Mouse (Mus musculus) kidney, postnatal 4 days (tissue): ENCODE measurements around the gene Arhgef3.
A peak's percentile ranks its signal among the peaks of the same experiment; 100 is the strongest.

Experiments
- DNase-seq, 2 experiments: peaks; one replicate each; pipeline ENCODE4 v3.0.0; 2021; ENCODE audit warnings: mixed read lengths in 2 of 2

Arhgef3 gene

DNA sequence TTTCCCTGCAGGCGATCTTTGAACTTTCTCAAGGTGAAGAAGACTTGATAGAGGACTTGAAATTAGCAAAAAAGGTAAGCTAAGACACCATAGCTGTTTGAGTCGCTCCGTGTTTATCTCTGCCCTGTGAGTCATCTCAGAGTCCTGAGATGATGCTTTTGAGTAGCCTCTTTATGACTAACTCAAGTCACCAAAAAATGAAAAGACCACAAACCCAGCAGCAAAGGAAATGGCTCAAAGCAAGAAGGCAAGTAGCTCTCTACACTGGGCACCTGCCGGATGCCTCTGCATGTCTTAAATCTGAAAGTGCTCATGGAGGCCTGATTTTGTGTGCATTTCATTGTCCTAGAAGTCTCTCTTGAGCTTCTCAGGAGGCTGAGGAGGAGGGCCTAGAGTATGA lies 269.4 kb downstream of the Arhgef3 start:
- DNase-seq = no peak

DNA sequence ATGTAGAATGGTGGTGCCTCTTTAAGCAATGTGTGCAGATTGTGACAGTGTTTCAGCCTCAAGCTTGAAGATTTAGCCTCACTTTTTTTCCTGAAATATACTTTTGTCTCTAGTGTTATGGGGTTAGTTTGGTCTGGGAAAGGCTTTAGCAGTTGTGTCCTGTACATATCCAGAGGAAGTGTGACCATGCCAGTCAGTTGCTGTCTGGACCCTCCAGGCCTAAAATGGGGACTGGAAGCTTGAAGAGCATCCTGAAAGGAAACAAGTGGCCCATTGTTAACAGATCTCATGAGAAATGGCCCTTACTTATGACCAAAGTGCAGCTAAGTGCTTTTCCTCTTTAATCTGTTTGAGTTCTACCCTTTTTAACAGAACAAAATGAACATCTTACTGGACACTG lies 273.9 kb downstream of the Arhgef3 start:
- DNase-seq = no peak

DNA sequence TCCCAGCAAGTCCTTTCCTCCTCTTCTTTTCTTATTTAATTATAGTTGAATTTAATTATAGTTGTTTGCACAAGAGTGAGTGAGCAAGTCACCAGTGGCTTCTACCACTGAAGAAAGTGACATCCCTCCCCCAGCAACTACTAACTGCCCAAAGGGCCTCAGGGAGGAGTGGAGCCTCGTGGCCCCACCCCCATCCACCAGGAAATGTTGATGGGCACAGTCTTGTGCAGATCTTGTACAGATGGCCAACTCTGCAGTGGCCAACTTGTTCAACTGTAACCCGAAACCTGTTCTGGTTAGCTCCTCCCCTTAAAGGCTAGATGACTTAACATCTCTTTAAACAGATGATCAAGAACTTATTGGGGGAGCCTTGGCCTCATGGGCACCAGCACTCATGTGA lies 275.0 kb downstream of the Arhgef3 start:
- no peak for DNase-seq

DNA sequence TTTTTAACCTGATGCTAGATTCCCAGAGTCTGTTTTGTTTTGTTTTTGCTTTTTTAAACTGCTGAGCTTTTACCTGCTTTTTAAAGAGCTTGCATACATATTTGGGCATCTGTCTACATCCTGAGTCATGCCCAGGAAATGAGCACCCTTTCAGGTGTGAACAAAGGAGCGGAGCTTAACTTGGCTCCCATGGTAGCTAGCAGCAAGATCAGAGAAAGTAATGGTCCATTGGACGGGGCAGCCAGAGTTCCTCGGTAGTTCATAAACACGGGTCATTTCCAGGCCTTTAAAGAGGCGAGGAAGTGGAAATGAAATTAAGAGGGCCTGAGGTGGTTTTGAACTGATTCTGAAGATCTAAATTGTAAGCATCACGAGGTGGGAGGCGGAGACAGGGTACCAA lies 276.0 kb downstream of the Arhgef3 start:
- DNase-seq = peak in 1 of 2 experiments; percentile 31

- no peak for DNase-seq
These were observed 277.1 kb downstream of the Arhgef3 start for GRCm38 (mm10) chr14:27391776-27392308.

- no peak for DNase-seq
These were observed 278.0 kb downstream of the Arhgef3 start for GRCm38 (mm10) chr14:27392660-27393059.

GRCm38 (mm10) chr14:27393806-27394205 lies 279.1 kb downstream of the Arhgef3 start:
- peak; percentile 64 to 65 for DNase-seq

DNA sequence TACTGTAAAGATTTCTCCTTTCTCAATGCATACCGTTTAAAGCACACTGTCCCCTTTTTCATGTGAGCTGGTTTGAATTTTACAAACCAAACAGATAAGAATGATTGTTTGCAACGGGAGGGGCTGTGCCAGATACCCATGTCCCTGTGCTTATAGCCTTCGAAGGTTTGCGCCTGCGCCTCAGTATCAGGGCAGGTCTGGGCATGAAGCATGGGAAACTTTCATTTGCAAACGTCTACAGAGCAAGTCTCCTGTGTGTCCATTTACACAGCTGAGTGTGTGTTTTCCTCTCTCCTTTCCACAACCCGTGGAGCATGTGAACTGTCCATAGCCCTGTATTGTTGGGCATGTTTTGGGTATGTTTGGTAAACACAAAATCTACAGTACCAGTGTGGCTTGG lies 281.7 kb downstream of the Arhgef3 start:
- DNase-seq = no peak

DNA sequence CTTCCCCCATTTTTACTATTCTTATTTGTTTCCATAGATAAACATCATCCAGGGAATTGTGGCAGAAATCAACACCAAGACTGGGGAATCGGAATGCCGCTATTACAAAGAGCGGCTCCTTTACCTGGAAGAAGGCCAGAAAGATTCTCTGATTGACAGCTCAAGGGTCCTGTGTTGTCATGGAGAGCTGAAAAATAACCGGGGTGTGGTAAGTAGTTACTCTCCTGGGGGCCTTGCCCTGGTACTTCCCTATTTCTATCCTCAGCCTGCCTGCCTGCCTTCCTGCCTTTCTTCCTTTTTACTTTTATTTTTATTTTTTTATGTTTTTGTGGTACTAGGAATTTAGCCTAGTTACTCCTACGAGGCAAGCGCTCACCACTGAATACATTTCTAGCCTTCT lies 282.8 kb downstream of the Arhgef3 start:
- no peak for DNase-seq

- peak; percentile 31 to 52 for DNase-seq
These were observed 285.8 kb downstream of the Arhgef3 start for GRCm38 (mm10) chr14:27400495-27400894.

- DNase-seq = no peak
These were observed 287.1 kb downstream of the Arhgef3 start for GRCm38 (mm10) chr14:27401717-27402278.

DNA sequence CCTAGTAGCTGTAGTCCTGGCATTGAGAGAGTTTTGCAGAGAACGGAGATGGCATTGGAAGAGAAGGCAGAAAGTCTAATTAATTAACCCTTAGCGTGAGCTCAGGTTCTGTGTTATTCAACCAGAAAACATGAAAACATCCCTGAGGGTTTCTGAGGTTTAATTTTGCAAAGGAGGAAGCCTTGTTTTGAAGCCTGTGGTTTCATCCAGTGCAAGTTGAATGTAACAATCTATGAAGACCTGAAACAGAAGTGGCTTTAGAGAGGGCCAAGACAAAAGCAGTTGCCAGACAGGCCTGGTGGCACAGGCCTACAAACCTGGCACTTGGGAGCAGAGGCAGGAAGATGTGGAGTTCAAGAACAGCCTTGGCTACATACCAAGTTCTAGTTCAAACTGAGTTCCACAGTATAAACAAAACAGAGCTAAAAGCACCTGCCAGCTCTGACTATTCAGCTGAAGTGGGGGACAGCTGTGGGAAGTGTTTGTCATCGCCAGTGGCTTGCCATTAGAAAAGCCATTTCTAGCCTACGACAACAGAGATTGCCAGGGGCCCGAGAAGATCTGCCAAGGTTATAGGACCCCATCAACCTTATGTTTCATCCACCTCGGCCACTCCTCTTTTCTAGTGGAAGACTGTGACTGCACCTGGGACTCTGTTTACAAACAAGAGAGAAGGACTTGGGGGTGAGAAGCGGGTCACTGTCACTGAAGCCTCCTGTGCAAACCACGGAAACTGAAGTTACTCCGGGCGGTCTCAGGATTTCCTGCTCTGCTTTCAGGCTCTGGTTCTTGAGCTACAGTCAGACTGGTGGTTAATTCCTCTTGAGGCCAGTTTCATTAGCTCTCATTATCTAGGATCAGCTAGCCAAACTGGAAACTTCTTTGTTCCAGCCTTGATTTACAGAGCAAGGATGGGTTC lies 287.9 kb downstream of the Arhgef3 start:
- DNase-seq = no peak

DNA sequence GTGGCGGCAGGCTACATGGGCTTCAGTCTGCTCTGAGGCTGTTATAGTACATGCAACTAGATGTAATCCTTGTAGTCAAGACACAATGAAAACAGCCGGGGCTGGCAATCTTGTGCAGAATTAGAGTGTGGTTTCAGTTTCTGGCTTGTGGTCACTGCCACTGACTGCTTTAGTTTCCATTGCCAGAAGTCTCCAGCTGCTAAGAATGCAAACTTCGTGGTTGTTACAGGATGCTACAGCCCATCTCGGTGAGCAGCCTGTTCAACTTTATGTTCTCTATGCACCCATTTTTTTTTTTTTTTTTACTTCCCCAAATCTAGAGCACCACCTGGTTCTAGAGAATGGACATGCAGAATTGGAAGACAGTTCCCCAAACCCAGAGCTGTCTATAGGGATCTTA lies 290.8 kb downstream of the Arhgef3 start:
- DNase-seq = no peak

DNA sequence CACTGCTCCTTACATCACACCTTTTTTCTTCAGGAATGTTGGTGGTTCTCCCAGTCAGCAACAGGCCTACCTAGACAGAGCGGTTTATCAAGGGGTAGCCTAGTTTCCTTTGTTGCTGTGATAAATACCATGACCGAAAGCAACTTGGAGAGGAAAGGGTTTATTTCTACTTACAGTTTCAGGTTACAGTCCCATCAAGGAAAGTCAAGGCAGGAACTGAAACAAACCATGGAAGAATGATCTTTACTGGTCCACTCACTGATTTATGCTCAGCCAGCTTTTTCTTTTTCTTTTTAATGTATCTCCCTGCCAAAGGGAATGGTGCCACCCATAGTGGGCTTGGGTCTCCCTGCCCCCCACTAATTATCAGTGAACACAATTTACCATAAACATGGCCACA lies 291.2 kb downstream of the Arhgef3 start:
- DNase-seq = no peak

- DNase-seq = no peak
These were observed 293.5 kb downstream of the Arhgef3 start for GRCm38 (mm10) chr14:27408240-27408639.

DNA sequence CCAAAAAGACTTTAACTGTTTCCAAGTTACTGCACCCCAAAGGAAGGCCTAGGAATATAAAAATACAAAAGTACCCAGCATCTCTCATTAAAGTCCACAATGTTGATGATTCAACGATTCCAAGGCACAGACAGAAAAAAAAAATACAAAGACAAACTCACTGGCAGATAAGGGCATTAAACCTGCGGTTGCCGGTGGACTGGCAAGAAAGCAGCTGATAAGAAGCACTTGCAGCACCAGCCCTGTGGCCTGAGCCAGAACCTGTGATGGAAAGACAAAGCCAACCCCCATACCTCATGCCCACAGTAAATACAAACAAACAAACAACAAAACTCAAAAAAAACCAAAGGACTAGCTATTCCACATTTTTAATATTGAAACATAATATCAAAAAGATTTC lies 295.0 kb downstream of the Arhgef3 start:
- no peak for DNase-seq

GRCm38 (mm10) chr14:27411492-27411891 lies 296.8 kb downstream of the Arhgef3 start:
- no peak for DNase-seq

GRCm38 (mm10) chr14:27412699-27413098 lies 298.0 kb downstream of the Arhgef3 start:
- DNase-seq = no peak

DNA sequence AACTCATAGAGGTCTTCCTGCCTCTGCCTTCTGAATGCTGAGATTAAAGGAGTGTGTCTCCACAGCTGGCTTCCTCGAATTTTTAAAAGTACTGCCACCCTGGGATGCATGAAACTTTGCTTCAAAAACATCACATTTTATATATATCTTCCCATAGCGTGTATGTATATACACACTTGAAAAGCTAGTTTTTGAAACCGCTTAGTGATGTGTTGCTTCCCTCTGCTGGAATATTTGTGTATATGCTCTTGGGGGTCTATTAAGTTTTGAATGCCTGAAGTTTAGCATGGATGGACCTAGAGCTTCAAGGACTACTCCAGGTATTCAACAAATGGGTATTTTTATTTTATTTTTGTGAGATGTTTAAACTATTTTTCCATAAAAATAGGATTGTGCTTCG lies 299.3 kb downstream of the Arhgef3 start:
- DNase-seq = no peak

GRCm38 (mm10) chr14:27420816-27421215 lies 306.1 kb downstream of the Arhgef3 start:
- no peak for DNase-seq

DNA sequence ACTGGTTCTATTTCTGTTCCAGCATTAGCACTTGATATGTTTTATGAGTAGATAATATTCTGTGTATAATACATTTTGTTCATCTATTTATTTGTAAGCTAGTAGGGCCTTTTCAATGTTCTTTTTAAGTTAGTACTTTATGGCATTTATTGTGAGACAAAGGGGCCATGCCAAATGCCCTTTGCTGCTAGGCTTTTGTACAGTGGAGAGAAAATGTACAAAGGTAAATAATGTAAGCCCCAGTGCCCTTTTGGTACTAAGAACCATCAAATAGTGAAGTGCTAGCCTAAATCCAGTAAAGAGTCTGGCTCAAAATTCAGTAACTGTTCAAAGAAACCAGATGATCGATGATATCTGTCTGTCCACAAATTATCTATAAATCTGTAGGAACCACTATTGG lies 307.6 kb downstream of the Arhgef3 start:
- DNase-seq = no peak

DNA sequence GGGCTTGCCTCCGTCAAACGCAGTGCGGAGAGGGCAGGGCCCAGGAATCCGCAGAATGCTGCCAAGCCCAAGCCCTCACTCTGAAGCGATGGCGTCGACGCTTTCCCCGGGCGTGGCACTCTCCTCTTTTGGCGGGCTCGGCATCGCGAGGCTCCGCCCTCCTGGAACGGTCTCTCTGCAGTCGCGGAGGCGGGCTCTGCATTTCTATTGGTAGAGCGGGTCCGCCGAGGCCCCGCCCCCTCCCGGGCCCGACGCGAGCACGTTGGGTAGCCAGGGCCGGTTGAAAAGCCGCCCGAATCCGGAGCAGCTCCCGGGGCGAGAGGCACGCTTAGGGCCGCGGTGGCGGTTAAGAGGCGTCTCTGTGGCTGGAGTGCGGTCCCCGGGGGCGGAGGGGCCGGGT lies 313.9 kb downstream of the Arhgef3 start, which contains the start of gene Fam208a:
TSS of gene Fam208a (plus strand) at position 262 of the 400 bp plus-strand sequence.
- DNase-seq = peak; percentile 93 to 97

GRCm38 (mm10) chr14:27428973-27429711 lies 314.4 kb downstream of the Arhgef3 start:
- DNase-seq = peak; percentile 82 to 89
